Mouse (Mus musculus): Measurements from ENCODE around the gene C1d. TPM values are rescaled to one million over a fixed set of nuclear protein-coding genes. Genes with fewer than 3 reads are reported as not detected.
A peak's percentile ranks its signal among the peaks of the same experiment; 100 is the strongest.
"Not testable (repeated sequence)": the region's sequence is repeated elsewhere in the genome, so short reads cannot be mapped to it uniquely, and the experiment has no call there.

Gene C1d
- 10 to 100 TPM; 33.0 to 33.5 TPM for total RNA-seq (2021)

DNA sequence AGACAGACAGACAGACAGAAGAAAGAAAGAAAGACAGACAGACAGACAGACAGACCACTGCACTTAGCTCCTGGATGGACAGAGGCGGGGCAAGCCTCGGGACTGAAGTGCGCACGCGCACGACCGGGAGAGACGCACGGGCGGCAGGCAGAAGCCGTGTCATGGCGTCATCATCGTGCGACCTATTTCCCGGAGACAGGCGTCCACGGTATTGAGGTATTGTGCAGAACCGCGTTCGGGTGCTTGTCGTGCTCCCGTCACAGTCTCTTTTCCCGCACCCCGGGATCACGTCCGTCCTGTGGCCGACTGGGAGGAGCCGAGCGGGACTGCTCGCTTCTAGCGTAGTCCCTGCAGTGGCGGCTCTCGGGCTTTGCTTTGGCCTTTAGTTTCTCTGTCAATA, at the start of gene C1d:
Gene C1d, plus strand, starts transcription at position 137 of the 400 bp plus-strand sequence.
- DNase-seq (ENCODE audit: low spot score): peak; percentile 85
- intact Hi-C loops (cut with DNase I): loop anchor here (2.0 to 5.0 kb wide), 2 partner anchors 45 to 95 kb away; no protein-coding TSS in a partner anchor

DNA sequence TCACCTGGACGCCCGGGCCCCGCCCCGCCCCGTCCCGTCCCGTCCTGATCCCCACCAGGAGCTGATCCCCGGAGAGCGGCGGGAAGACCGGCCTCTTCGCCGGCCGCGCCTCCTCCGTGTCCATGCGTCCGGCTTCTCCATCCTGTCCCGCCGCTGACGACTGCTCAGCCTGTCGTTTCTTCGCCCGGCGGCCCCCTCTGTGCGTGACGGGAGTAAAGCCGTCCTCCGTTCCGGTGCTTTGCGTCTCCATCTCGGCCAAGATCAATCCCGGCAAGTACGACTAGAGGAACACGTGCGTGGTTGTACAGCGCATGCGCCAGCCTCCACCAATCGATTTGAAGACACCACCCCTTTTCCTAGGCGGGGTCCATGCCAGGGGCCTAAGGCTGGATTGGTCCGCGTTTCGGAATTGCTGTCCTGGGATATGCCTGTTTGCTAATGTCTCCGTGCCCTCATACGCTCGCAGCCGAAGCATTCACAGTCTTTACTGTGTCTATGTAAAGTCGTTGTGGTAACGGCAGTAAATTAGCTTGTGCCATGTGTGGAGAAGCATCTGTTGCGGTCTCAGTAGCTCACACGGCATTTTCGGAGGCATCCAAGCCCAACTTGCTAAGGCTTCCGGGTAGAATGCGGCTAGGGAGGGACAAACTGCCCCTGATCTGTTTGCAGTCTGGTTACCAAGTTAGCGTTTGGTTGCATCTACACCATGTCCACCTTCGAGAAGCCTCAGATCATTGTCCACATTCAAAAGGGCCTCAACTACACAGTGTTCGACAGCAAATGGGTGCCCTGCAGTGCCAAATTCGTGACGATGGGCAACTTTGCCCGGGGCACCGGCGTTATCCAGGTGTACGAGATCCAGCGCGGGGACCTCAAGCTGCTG, 45.9 kb upstream of the C1d start, which contains the start of gene Pno1:
Gene Pno1, minus strand, starts transcription at position 311 of the 883 bp plus-strand sequence.
- peak; percentile 94 for DNase-seq (ENCODE audit: low spot score)
- intact Hi-C loops (cut with DNase I): loop anchor here (2.0 to 10.0 kb wide), 4 partner anchors 45 to 259 kb away; partner anchors contain the start of genes C1d, Cnrip1, Fbxo48 and Plek

DNA sequence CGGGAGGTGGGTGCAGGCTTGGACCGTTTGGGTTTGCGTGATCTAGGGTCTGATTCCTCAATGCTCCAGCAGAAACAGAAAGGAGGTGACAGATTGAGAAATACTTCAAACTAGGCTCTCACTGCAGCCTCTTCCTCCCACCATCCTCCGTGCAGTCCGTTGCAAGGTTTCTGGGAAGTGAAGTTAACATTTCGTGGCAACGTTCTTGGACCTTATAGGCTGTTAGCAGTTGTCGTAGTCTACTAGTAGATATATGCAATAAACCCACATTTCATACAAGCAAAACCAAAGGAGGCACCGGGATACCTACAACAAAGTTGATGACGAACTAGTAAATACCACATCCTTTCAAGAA, 45.3 kb upstream of the C1d start:
- intact Hi-C loops (cut with DNase I): loop anchor here (2.0 to 10.0 kb wide), 3 partner anchors 45 to 260 kb away; partner anchors contain the start of genes C1d, Cnrip1, Fbxo48 and Plek
- no peak for DNase-seq (ENCODE audit: low spot score)

DNA sequence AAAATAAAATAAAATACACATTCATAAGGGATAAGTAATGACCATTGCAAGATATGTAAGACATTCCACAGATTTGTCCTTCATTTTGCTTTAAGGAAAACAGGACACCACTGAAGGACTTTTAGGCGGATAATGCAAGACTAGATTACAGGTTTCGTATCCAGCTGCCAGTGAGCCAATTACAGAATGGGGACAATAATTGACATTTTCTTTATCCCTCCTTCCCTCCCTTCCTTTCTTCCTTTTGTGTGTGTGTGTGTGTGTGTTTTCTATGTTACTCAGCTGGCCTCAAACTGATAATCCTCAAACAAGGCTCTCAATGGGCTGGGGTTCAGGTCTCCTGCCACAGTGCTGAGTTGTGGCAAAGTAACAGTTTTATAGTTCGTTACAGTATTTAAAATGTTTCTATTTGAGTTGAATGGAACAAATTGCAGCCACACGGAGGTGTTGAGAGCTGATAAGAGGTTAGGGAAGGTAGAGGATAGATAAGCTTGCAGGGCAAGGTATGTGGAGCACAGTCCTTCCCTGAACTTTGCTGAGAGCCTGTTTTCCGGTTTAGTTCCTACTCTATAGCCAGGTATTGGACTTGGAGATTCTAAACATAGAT, 44.4 kb upstream of the C1d start:
- intact Hi-C loops (cut with DNase I): loop anchor here (2.0 to 10.0 kb wide), 3 partner anchors 44 to 261 kb away; partner anchors contain the start of genes C1d, Cnrip1, Fbxo48 and Plek
- no peak for DNase-seq (ENCODE audit: low spot score)

DNA sequence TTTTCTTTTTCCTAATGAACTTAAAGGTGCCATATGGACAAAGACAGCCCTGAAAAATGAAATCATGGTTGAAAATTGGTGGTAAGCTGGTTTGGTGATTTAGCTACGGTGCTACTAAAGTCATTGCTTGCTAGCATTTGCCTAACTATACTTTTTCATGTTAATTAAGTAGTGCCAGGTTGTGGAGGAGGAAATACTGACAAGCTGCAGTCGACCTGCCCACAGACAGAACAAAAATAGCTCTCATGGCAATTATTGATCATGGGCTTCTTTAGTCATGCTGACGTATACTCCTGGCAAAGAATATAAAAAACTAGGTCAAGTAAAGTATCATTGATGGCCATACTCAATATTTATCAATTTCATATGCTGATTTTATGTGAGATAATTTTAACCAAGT, 41.9 kb upstream of the C1d start:
- no peak for DNase-seq (ENCODE audit: low spot score)
- intact Hi-C loops (cut with DNase I): loop anchor here (10.0 kb wide), 1 partner anchor 161 kb away; the partner anchor contains the start of genes Cnrip1 and Plek

DNA sequence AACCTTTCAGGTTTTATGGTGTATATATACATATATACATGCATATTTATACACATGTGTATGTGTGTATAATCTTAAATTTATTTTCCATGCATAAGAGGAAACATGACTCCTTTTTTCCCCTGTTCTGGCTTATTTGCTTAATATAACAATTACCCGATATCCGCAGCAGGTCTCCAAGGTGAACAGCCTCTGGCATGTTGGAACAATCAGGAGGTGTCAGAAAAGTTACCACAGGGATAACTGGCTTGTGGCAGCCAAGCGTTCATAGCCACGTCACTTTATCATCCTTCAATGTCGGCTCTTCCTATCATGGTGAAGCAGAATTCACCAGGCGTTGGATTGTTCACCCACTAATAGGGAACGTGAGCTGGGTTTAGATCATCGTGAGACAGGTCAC, 36.3 kb upstream of the C1d start:
- intact Hi-C loops (cut with DNase I): no loop called here
- no peak for DNase-seq (ENCODE audit: low spot score)

DNA sequence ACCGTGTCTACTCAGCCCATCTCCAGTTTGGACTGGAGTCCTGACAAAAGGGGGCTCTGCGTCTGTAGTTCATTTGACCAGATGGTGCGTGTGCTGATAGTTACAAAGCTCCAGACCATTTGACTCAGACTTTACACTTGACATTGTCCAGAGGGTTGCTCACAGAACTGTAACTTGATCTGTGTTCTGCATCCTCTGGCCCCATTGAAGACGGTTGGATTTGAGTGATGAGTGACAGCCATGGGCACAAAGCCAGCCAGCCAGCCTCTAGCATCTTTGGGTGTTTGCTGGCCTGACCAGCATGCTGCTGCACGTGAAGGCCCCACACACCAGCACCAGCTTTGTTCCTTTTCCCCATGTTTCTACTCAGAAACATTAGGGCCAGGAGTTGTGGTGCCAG, 24.6 kb upstream of the C1d start:
- no peak for DNase-seq (ENCODE audit: low spot score)
- intact Hi-C loops (cut with DNase I): no loop called here

DNA sequence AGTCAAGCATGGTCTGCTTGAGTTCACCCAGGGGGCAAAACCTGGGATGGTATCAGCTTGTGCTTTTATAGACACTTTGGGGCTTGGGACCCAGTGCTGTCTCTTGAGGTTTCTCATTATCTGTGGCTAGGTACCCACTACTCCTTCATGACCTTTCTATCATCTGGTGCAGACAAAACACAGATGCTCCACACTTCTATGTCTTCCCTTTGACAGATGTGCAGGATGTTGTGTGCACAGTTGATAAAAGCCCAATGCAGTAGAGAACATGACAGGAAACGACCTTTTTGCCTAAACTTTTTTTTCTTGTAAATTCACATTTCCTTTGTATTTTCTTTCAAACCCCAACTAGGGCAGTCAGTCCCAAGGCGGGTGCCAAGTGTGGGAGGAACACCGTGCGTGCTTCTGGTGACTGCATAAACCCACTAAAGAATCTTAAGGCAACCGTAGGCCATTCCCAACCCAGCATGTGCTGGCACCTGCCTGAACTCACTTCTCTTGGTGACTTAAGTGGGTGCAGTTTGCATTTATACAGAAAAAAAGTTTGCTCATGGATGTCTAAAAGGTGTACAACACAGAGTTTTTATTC, 20.8 kb upstream of the C1d start:
- intact Hi-C loops (cut with DNase I): no loop called here

DNA sequence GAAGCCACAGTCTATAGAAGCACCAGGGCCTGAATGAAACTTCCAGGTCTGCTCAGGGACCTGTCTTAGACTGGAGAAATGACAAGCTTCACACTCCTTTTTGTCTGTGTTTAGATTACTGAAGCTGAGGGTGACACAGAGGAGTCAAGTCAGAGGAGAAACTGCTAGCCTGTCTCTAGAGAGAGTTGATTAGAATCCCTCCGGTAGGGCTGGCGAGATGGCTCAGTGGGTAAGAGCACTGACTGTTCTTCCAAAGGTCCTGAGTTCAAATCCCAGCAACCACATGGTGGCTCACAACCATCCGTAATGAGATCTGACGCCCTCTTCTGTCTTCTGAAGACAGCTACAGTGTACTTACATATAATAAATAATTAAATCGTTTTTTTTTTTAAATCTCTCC, 18.8 kb upstream of the C1d start:
- intact Hi-C loops (cut with DNase I); DNase-seq (ENCODE audit: low spot score): not testable (repeated sequence)

More for the DNA sequence above, 20.8 kb upstream of the C1d start:
- DNase-seq (ENCODE audit: low spot score): no peak

DNA sequence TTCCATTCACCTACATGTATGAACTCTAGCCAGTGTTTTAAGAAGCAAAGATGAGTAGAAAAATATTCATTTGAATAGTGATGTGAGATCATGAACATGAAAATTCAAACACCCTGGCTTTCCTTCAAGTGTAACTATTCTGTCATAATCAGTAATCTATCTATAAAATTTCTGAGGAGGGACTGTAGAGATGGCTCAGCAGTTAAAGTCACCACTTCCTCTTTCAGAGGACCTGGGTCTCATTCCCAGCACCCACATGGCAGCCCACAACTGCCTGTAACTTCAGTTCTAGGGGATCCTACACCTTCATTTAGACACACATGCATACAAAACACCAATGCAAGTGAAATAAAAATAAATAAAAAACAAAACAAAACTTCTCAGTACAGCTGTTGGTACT, 8.7 kb upstream of the C1d start:
- intact Hi-C loops (cut with DNase I): no loop called here
- no peak for DNase-seq (ENCODE audit: low spot score)

DNA sequence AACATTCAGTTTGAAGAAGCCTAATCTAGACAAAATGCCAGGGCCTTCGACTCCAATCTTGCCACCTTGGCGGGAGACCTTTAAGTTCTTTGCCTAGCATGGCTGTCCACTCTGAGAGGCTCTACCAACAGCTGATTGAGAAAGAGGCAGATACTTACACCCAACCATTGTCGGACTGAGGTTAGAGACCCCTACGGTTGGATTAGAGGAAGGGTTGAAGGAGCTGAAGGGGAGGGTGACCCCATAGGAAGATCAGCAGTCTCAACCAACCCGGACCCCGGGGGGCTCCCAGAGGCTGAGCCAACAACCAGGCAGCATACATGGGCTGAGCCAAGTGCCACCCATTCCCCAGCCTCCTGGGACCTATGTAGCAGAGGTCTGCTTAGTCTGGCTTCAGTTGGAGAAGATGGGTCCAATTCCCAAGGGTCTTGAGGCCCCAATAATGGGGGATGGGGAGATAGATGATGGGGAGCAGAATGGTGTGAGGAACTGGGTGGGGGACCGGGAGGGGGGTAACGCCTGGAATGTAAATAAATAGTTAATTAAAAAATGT, 490 bp upstream of the C1d start:
- intact Hi-C loops (cut with DNase I): loop anchor here (2.0 to 5.0 kb wide), 2 partner anchors 44 to 95 kb away; no protein-coding TSS in a partner anchor

DNA sequence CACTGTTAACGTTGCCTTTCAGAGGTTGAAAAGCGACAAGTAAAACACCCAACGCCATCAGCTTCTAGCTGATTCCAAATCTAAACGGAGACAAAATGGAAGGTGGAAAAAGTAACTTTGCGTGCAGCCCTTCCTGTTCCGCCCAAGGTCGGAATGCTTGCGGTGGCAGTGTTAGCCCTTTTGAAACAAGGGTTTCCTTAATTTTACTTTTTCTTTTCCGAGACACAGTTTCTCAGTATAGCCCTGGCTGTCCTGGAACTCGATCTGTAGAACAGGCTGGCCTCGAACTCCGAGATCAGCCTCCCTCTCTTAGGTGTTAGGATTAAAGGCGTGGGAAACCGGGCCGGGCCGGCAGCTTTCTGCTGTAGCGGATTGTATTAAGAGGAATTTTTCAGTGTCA, 482 bp downstream of the C1d start:
- DNase-seq (ENCODE audit: low spot score): no peak
- intact Hi-C loops (cut with DNase I): loop anchor here (2.0 to 5.0 kb wide), 2 partner anchors 45 to 96 kb away; no protein-coding TSS in a partner anchor

More for the DNA sequence above, 490 bp upstream of the C1d start:
- no peak for DNase-seq (ENCODE audit: low spot score)

DNA sequence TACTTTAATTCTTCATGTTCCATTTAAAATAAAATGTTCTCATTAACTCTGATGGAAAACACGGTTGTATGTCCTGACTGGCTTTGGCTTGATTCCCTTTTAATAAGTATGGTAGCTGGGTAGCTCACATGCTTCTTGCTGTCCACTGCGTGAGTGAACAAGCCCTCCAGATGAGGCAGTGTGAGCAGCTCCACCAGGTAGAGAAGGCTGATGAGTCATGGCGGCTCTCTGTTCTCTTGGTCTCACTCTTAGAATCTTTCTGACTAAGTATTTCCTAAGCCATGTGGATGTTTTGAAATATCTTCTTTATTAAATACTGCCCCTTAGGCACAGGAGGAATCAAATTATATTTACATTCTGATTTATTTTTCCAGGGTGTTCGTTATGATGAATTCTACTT, 9.8 kb downstream of the C1d start:
- DNase-seq (ENCODE audit: low spot score): no peak
- intact Hi-C loops (cut with DNase I): no loop called here

DNA sequence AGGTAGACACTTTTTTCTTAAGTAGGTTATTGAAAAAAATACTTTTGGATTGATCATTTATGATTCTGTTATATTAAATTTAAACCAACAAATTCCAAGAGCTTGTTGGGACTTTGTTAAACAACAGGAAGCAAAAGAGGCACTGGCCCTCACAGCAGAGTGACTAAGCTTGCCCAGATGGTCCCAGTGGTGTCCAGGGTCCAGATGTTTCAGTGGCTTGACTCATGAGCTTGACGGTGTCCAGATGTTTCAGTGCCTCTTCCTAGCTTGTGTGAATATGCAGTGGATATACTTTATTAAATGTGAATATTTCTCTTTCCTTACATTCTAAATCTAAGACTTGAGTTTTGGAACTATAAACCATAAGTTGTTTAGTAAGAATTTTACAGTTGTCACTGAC, 11.4 kb downstream of the C1d start:
- intact Hi-C loops (cut with DNase I): no loop called here
- DNase-seq (ENCODE audit: low spot score): peak; percentile 15

DNA sequence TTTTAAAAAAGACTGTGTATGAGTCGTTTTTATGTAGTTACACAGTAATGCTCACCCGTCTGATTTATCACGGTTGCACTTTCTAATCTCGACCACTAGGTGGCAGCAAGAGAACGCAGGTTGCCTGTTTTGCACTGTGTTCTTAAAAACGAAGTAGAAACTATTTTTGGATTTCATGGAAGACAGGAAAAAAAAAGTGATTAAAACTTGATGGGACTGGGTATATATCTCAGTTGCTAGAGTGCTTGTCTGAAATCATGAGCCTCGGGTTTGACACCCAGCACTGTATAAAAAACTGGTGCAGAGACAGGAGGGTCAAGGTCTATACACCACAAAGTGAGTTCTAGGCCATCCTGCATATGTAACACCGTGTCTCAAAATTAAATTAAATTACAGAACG, 22.6 kb downstream of the C1d start:
- intact Hi-C loops (cut with DNase I): no loop called here

DNA sequence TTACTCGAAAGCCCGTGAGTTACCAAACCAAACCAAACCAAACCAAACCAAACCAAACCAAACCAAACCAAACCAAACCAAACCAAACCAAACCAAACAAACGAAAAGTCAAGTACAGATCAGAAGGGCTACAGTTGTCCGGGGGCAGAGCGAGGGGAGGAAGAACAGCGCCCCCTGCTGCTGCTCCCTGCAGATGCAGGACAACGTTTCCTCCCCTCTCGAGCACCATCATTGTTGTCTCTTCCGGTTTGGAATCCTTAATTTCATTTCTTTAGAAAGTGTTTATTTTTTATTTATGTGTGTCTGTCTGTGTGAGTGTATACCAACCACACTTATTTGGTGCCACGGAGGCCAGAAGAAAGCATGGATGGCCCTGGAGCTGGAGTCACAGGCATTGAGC, 26.7 kb downstream of the C1d start:
- DNase-seq (ENCODE audit: low spot score): no peak
- intact Hi-C loops (cut with DNase I): no loop called here

More for the DNA sequence above, 22.6 kb downstream of the C1d start:
- DNase-seq (ENCODE audit: low spot score): no peak

DNA sequence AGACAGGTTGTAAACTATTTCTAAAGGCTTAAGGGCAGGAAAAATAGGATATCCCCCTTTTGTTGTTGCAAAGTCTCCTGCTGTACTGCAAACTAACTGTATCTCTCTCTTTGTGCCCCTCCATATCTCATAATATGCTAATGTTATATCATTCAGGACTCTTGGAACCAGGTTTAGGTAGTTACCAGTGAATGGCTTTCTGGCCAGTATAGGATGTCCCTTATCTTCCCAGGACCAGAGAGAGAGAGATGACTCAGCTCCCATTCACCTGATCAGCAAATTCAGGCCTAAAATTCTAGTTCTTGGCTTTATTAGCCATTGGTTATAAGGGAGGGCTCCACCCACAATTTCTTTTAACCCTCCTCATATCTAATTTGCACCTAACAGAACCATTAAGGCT, 31.5 kb downstream of the C1d start:
- intact Hi-C loops (cut with DNase I): no loop called here
- DNase-seq (ENCODE audit: low spot score): no peak

DNA sequence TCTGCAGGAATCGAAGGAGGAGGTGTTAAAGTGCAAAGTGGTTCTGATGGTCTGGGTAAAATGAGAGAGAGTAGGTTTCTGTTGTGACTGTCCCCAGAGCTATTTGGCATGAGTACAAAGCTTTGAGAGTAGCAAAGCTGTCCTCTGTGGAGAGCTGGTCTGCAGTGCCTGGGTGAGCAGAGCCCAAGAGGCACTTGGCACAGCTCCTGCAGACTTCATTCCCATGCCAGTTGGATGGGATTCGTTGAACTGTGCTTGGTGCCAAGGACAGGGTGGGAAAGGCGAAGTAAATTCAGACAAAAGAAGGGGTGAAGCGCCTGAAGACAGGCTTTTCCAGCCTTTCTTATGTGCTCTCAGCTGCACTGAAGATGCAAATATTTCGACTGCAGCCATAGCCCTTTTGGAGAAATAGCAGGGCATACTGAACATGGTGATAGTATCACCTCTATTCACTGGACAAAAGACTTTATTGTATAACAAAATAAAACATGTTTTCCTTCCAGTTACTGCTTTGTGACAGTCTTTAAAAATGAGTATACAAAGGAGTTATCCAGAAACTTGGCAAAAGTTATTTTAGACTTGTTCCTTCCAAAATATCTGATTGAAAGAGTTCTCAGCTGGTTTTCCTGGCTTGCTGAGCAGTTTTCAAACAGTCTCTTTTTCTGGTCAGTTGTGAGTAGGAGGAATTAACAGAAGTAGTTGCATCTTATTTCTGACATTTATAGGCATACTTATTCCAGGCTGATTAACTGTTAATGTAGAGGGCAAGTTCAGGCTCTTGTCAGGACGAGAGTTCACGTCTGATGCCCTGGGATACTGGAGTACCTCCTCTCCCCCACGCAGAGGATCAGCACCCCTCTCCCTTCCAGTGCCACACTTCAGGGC, 48.9 kb downstream of the C1d start:
- DNase-seq (ENCODE audit: low spot score): peak; percentile 16
- intact Hi-C loops (cut with DNase I): no loop called here

DNA sequence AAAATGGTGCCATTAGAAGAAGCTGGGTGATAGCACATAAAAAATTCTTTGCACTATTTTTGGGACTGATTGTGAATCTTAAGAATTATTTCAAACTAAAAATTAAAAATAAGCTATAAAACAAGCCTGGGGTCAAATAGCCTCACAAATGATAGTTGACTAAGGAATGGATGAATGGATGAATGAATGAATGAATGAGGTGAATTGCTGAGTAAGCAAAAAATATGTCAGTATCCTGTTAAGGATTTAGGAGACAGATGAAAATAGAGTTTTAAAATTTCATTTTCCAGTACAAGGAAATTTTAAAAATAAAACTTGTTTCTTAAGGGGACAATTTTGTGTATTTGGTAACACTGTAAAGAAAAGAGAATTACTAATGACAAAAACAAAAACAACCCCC, 50.1 kb downstream of the C1d start:
- intact Hi-C loops (cut with DNase I): no loop called here
- no peak for DNase-seq (ENCODE audit: low spot score)

All from heart, postnatal 25 days (tissue).